Mouse (Mus musculus): ENCODE measurements around the gene Adarb1. TPM values are rescaled to one million over a fixed set of nuclear protein-coding genes. Genes with fewer than 3 reads are reported as not detected.

The Adarb1 gene
- polyA plus RNA-seq, 1 experiment from 2014 or later: 2.9 TPM

Other genes with a start within 250 kb of the Adarb1 start
- gene Pofut2, start 159.1 kb downstream of the Adarb1 start, polyA plus RNA-seq (2016; fragmentation: Nextera tagmentation; extraction: Ambion mirVana): 40.7 and 43.2 TPM in 2 replicates
- 32.7 and 33.7 TPM in 2 replicates for gene Fam207a, start 97.5 kb upstream of the Adarb1 start, polyA plus RNA-seq (2016; fragmentation: Nextera tagmentation; extraction: Ambion mirVana)
- gene Itgb2, start 112.0 kb upstream of the Adarb1 start, polyA plus RNA-seq (2016; fragmentation: Nextera tagmentation; extraction: Ambion mirVana): 13.5 and 13.9 TPM in 2 replicates
- gene Pttg1ip, start 163.4 kb upstream of the Adarb1 start, polyA plus RNA-seq (2016; fragmentation: Nextera tagmentation; extraction: Ambion mirVana): 68.8 and 72.8 TPM in 2 replicates
- 138 and 146 TPM in 2 replicates for gene Sumo3, start 187.8 kb upstream of the Adarb1 start, polyA plus RNA-seq (2016; fragmentation: Nextera tagmentation; extraction: Ambion mirVana)
- gene Gm49325, start 187.9 kb upstream of the Adarb1 start, polyA plus RNA-seq (2016; fragmentation: Nextera tagmentation; extraction: Ambion mirVana): 5.1 TPM in 1 of 2 replicates, not detected in the other
- 55.7 and 59.9 TPM in 2 replicates for gene Ube2g2, start 204.0 kb upstream of the Adarb1 start, polyA plus RNA-seq (2016; fragmentation: Nextera tagmentation; extraction: Ambion mirVana)